Mouse (Mus musculus) G1E (cell line): ENCODE data around the gene Casr. TPM values are rescaled to one million over a fixed set of nuclear protein-coding genes. Genes with fewer than 3 reads are reported as not detected.

ENCODE experiments used
- ATAC-seq: 2 replicates; pipeline ENCODE4 v1.8.0; 2016; ENCODE audit warnings: mild to moderate bottlenecking; ENCODE audit not compliant: insufficient number of reproducible peaks, poor library complexity, low FRiP score, severe bottlenecking; ENCODE audit errors: extremely low read depth
- DNase-seq: peaks from one replicate; pipeline ENCODE4 v3.0.0; 2012; ENCODE audit warnings: low spot score
- H3K27me3 ChIP-seq: 2 replicates; pipeline ENCODE4 v1.6.1; 2012; ENCODE audit warnings: mild to moderate bottlenecking, low read length, inconsistent platforms; ENCODE audit not compliant: insufficient read depth
- H3K36me3 ChIP-seq: replicated peaks from 2 replicates; pipeline ENCODE3; 2012; ENCODE audit warnings: mild to moderate bottlenecking, inconsistent platforms
- H3K4me1 ChIP-seq: 2 replicates; pipeline ENCODE4 v1.6.1; 2012; ENCODE audit warnings: low read depth, low read length, inconsistent platforms, mixed read lengths; ENCODE audit not compliant: insufficient read depth
- H3K4me3 ChIP-seq: 2 replicates; pipeline ENCODE4 v1.5.1; 2012; ENCODE audit warnings: low read depth, mild to moderate bottlenecking, inconsistent platforms, low read length, moderate library complexity, mixed read lengths
- H3K9me3 ChIP-seq: replicated peaks from 2 replicates; pipeline ENCODE4 v1.6.1; 2012; ENCODE audit warnings: inconsistent platforms
- CTCF ChIP-seq: IDR thresholded peaks from 2 replicates; pipeline ENCODE4 v1.5.1; 2012; ENCODE audit warnings: low read depth, low read length, inconsistent platforms, mixed read lengths
- GATA1 ChIP-seq: IDR thresholded peaks from 2 replicates; pipeline ENCODE4 v1.6.1; 2012; ENCODE audit warnings: borderline replicate concordance, low read length, inconsistent platforms, mixed read lengths
- GATA2 ChIP-seq: IDR thresholded peaks from 2 replicates; pipeline ENCODE4 v1.6.1; 2012; ENCODE audit warnings: low read depth, low read length, inconsistent platforms, borderline replicate concordance
- POLR2AphosphoS5 ChIP-seq: IDR thresholded peaks from 2 replicates; pipeline ENCODE4 v1.6.1; 2012; ENCODE audit warnings: low read depth, low read length, inconsistent platforms; ENCODE audit not compliant: insufficient replicate concordance
- TAL1 ChIP-seq: conservative IDR thresholded peaks from 2 replicates; pipeline ENCODE4 v1.6.1; 2012; ENCODE audit warnings: low read depth, low read length, inconsistent platforms, mixed read lengths
- polyA plus RNA-seq: library from polyadenylated mRNA; stranded (reverse); fragments of >175 nt; gene quantifications from 2 replicates; pipeline ENCODE4 v1.2.3, GENCODE M21; 2012
- total RNA-seq, 2 experiments: library from RNA; stranded (forward) in 1 of 2; stranded (reverse) in 1 of 2; fragments of 200-1000 nt in 1 of 2; fragments of >200 nt in 1 of 2; fragmentation: Nextera tagmentation in 1 of 2; gene quantifications; 2 replicates each; pipeline ENCODE4 v1.2.3; 2014 to 2017

Casr gene
- total and polyA plus RNA-seq, 3 experiments = 0.44 TPM; not detected in 2

- Histone ChIP-seq H3K27me3 (peaks cover 5% of the 10 kb centered on the region; the same call in 1 of the 2 replicates), H3K4me3 (no peak overlapping the region), H3K9me3 (no peaks in the 10 kb centered on the region), H3K4me1 (no peaks in the 10 kb centered on the region), H3K36me3 (no peaks in the 10 kb centered on the region)
- DNase-seq (no peak), ATAC-seq (no peak)
- no peak for TF ChIP-seq POLR2AphosphoS5
- TF ChIP-seq TAL1 = no peak
- TF ChIP-seq CTCF = no peak
- TF ChIP-seq GATA1 = no peak
- TF ChIP-seq GATA2 = no peak
Measured at GRCm38 (mm10) chr16:36540834-36541233, 21.1 kb downstream of the Casr start.

GRCm38 (mm10) chr16:36532981-36533687 lies 28.8 kb downstream of the Casr start:
- Histone ChIP-seq H3K9me3 (no peaks in the 10 kb centered on the region), H3K36me3 (no peaks in the 10 kb centered on the region), H3K4me3 (no peak overlapping the region), H3K4me1 (no peaks in the 10 kb centered on the region), H3K27me3 (peaks cover 7% of the 10 kb centered on the region)
- ATAC-seq (no peak), DNase-seq (no peak)
- no peak for TF ChIP-seq CTCF

DNA sequence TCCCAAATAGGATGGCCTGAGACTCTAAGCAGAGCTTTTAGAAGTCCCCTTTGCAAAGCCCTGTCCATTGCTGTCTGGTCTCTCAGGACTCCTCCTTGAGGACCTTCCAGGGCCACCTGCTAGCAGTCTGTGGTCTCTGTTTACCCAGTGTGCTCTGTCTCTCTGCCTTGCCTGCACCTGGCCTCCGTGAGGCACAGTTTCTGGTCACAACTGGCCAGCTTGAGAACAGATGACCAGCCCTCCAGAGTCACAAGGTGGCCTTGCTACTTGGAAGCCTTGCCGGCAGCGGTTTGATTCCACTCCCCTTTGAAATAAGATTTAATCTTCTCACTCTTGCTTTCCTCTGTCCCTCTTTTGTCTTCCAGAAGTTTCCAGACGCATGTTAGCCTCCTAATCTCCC lies 29.9 kb downstream of the Casr start:
- no peak for ATAC-seq
- no peak overlapping the region for H3K4me3 ChIP-seq
- TF ChIP-seq GATA1 (no peak), GATA2 (no peak), POLR2AphosphoS5 (no peak), CTCF (no peak), TAL1 (no peak)

GRCm38 (mm10) chr16:36531630-36532029 lies 30.3 kb downstream of the Casr start:
- Histone ChIP-seq H3K4me3 (no peak overlapping the region), H3K4me1 (no peaks in the 10 kb centered on the region), H3K36me3 (no peaks in the 10 kb centered on the region), H3K27me3 (peaks cover 7% of the 10 kb centered on the region), H3K9me3 (no peaks in the 10 kb centered on the region)
- no peak for ATAC-seq
- no peak for TF ChIP-seq CTCF
- TF ChIP-seq TAL1 = no peak
- no peak for TF ChIP-seq GATA1
- TF ChIP-seq POLR2AphosphoS5 = no peak
- TF ChIP-seq GATA2 = no peak
- no peak for DNase-seq

More for the DNA sequence above, 29.9 kb downstream of the Casr start:
- Histone ChIP-seq H3K36me3 (no peaks in the 10 kb centered on the region), H3K27me3 (peaks cover 7% of the 10 kb centered on the region), H3K4me1 (no peaks in the 10 kb centered on the region), H3K9me3 (no peaks in the 10 kb centered on the region)
- no peak for DNase-seq

GRCm38 (mm10) chr16:36530566-36531552 lies 31.1 kb downstream of the Casr start:
- H3K36me3 ChIP-seq = no peaks in the 10 kb centered on the region
- DNase-seq (no peak), ATAC-seq (no peak)
- H3K27me3 ChIP-seq = peaks cover 2% of the 10 kb centered on the region
- no peaks in the 10 kb centered on the region for H3K4me1 ChIP-seq
- TF ChIP-seq GATA1 (no peak), GATA2 (no peak), TAL1 (no peak), CTCF (no peak), POLR2AphosphoS5 (no peak)
- H3K4me3 ChIP-seq = no peak overlapping the region
- no peaks in the 10 kb centered on the region for H3K9me3 ChIP-seq

DNA sequence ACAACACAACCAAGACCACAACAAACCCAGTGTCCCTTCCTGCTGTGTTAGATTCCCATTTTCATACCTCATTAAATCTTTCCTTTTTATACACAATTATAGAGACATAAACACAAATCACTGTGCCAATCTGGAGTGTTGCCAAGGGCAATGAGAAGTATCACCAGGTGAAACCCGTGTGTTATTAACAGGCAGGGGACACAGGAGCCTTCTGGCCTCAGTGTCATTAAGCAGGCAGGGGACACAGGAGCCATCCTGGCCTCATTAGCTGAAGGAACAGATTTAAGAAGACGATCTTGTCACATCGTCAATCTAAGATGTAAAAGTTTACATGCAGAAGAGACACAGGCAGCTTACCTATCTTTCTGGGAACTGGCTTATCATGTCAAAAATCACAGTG lies 33.1 kb downstream of the Casr start:
- no peak for TF ChIP-seq TAL1
- TF ChIP-seq GATA1 = no peak
- no peak for TF ChIP-seq CTCF
- TF ChIP-seq POLR2AphosphoS5 = no peak
- TF ChIP-seq GATA2 = no peak
- peaks cover 2% of the 10 kb centered on the region; the same call in 1 of the 2 replicates for H3K27me3 ChIP-seq
- H3K4me1 ChIP-seq = no peaks in the 10 kb centered on the region
- no peak for ATAC-seq
- no peak for DNase-seq
- no peak overlapping the region for H3K4me3 ChIP-seq
- H3K36me3 ChIP-seq = no peaks in the 10 kb centered on the region
- no peaks in the 10 kb centered on the region for H3K9me3 ChIP-seq
